Comparison of ENCODE assay signal across 13 mouse cellular contexts in the genomic region with DNA sequence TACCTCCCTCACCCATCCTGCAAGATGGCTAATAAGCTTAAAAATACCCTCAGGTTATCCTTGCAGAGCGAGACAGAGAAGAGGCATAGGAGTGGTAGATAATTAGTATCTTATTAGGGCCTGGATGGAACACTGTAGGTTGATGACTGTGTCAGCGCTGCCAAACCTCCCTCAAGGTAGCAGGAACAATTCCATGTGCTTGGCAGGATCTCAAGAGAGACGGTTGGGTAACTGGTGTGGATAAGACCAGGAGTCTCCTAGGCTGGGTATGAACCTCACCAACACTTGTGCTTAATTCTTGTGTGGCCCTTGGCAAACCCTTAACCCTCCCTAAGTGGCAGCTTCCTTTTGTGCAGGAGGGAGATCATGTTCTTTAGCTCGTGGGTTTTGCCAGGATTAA. TPM values are rescaled to one million over a fixed set of nuclear protein-coding genes. Genes with fewer than 3 reads are reported as not detected.
A peak's percentile ranks its signal among the peaks of the same experiment; 100 is the strongest.
DNase-seq lines count a peak whose midpoint lies in the region; TF ChIP-seq lines count a peak whose summit lies in the region.
"Had no signal": no experiment of that assay in that cellular context is flagged by ENCODE, and none has a peak within 500 bp of the region (broad histone marks: within the 10 kb centered on the region; RNA-seq: fewer than 3 reads in every experiment).

No protein-coding gene starts in this region.

- peak; percentile 26 to 50 for DNase-seq in cerebellum, postnatal 14 days
- no peak for DNase-seq in cerebellum, postnatal 36 days
- DNase-seq in brain, embryonic 14.5 days (ENCODE audit: low read depth), result peak; percentile 39
- DNase-seq in fat pad, adult 2 months (ENCODE audit: extremely low read depth, low read depth, low spot score), result peak; percentile 85
- no peak for DNase-seq in adipocyte (ENCODE audit: low spot score)
- DNase-seq in embryo, embryonic 11 days, result no peak
- DNase-seq: adrenal gland, adult 8-10 months; adrenal gland, postnatal 14 days; adrenal gland, postnatal 36 days; cerebellum, adult 11 months; cerebellum, adult 18-20 months; cerebellum, adult 8-10 months had no signal

- no peak for TF ChIP-seq CTCF in brain, embryonic 14.5 days (IDR thresholded peaks at IDR 0.05; ENCODE audit: borderline replicate concordance, extremely low read depth, insufficient read depth, insufficient read length)

- TF ChIP-seq POLR2A in brain, embryonic 14.5 days (IDR thresholded peaks at IDR 0.05; ENCODE audit: borderline replicate concordance, extremely low read depth, insufficient read depth, insufficient read length, poor library complexity, severe bottlenecking), result no peak

RNA-seq across cellular contexts. Expression of a gene that starts 9.0 kb away (rescaled TPM):
- polyA plus RNA-seq in brain, embryonic 14.5 days (2012; rRNA removed), result 2.0 and 5.0 TPM in 2 replicates
- polyA plus RNA-seq: C2C12 had no signal

Comparison
In these comparisons a context has a peak if more than half of its experiments do, and no peak if none do; other contexts are left out.
1. DNase-seq: peak in cerebellum, postnatal 14 days (2 of 2), brain, embryonic 14.5 days (single experiment) and fat pad, adult 2 months (single experiment); none in cerebellum, postnatal 36 days (0 of 2), adipocyte (single experiment) and embryo, embryonic 11 days (single experiment).